Mouse (Mus musculus): ENCODE results near the gene Cep295nl. TPM values are rescaled to one million over a fixed set of nuclear protein-coding genes. Genes with fewer than 3 reads are reported as not detected.

The Cep295nl gene
- polyA plus RNA-seq, 1 experiment from 2014 or later: 0.12 TPM

- H3K9me3 ChIP-seq (ENCODE audit: control insufficient read depth): no peaks in the 10 kb centered on the region
- no peak overlapping the region for H3K4me2 ChIP-seq (replicated peaks; ENCODE audit: low read depth)
- ATAC-seq: no peak
- no peak for TF ChIP-seq CTCF (IDR thresholded peaks at IDR 0.05; ENCODE audit: low read depth)
- no peak overlapping the region for H3K4me3 ChIP-seq (ENCODE audit: low read depth, low read length)
- H3K4me1 ChIP-seq (replicated peaks; ENCODE audit: control insufficient read depth, insufficient read depth, low read length): peaks cover 5% of the 10 kb centered on the region; the same call in 1 of the 2 replicates
- H3K27me3 ChIP-seq (replicated peaks; ENCODE audit: control insufficient read depth, insufficient read depth, low read length): no peaks in the 10 kb centered on the region
- no peak overlapping the region for H3K9ac ChIP-seq (ENCODE audit: low read depth, low read length)
- no peak overlapping the region for H3K27ac ChIP-seq (ENCODE audit: low read depth, low read length)
- H3K36me3 ChIP-seq (ENCODE audit: control insufficient read depth, insufficient read depth): no peaks in the 10 kb centered on the region
- WGBS: 56% methylated on average over 4 of the region's 4 CpGs
Measured at GRCm38 (mm10) chr11:118345693-118346092, 3.4 kb upstream of the Cep295nl start.

GRCm38 (mm10) chr11:118343629-118344028 is 1.3 kb upstream of the Cep295nl start:
- no peaks in the 10 kb centered on the region for H3K27me3 ChIP-seq (replicated peaks; ENCODE audit: control insufficient read depth, insufficient read depth, low read length)
- no peak for ATAC-seq
- H3K4me1 ChIP-seq (replicated peaks; ENCODE audit: control insufficient read depth, insufficient read depth, low read length): peaks cover 4% of the 10 kb centered on the region; the same call in 1 of the 2 replicates
- H3K9ac ChIP-seq (ENCODE audit: low read depth, low read length): no peak overlapping the region
- 71% methylated on average over 2 of the region's 2 CpGs for WGBS
- H3K9me3 ChIP-seq (ENCODE audit: control insufficient read depth): no peaks in the 10 kb centered on the region
- H3K27ac ChIP-seq (ENCODE audit: low read depth, low read length): no peak overlapping the region
- no peak overlapping the region for H3K4me2 ChIP-seq (replicated peaks; ENCODE audit: low read depth)
- TF ChIP-seq CTCF (IDR thresholded peaks at IDR 0.05; ENCODE audit: low read depth): no peak
- H3K4me3 ChIP-seq (ENCODE audit: low read depth, low read length): no peak overlapping the region
- no peaks in the 10 kb centered on the region for H3K36me3 ChIP-seq (ENCODE audit: control insufficient read depth, insufficient read depth)

GRCm38 (mm10) chr11:118337491-118338168 is 4.7 kb downstream of the Cep295nl start:
- no peak for ATAC-seq
- Histone ChIP-seq H3K4me2 (replicated peaks; ENCODE audit: low read depth) (no peak overlapping the region), H3K4me1 (replicated peaks; ENCODE audit: control insufficient read depth, insufficient read depth, low read length) (no peaks in the 10 kb centered on the region), H3K4me3 (ENCODE audit: low read depth, low read length) (no peak overlapping the region), H3K36me3 (ENCODE audit: control insufficient read depth, insufficient read depth) (no peaks in the 10 kb centered on the region), H3K27ac (ENCODE audit: low read depth, low read length) (no peak overlapping the region), H3K27me3 (replicated peaks; ENCODE audit: control insufficient read depth, insufficient read depth, low read length) (no peaks in the 10 kb centered on the region), H3K9me3 (ENCODE audit: control insufficient read depth) (no peaks in the 10 kb centered on the region), H3K9ac (ENCODE audit: low read depth, low read length) (no peak overlapping the region)
- 60% methylated on average over 8 of the region's 8 CpGs for WGBS
- no peak for TF ChIP-seq CTCF (IDR thresholded peaks at IDR 0.05; ENCODE audit: low read depth)

GRCm38 (mm10) chr11:118333431-118333830 is 8.9 kb downstream of the Cep295nl start:
- no peaks in the 10 kb centered on the region for H3K36me3 ChIP-seq (ENCODE audit: control insufficient read depth, insufficient read depth)
- ATAC-seq: no peak
- no peaks in the 10 kb centered on the region for H3K4me1 ChIP-seq (replicated peaks; ENCODE audit: control insufficient read depth, insufficient read depth, low read length)
- no peaks in the 10 kb centered on the region for H3K9me3 ChIP-seq (ENCODE audit: control insufficient read depth)
- H3K4me2 ChIP-seq (replicated peaks; ENCODE audit: low read depth): no peak overlapping the region
- H3K27ac ChIP-seq (ENCODE audit: low read depth, low read length): no peak overlapping the region
- 86% methylated on average over 17 of the region's 17 CpGs for WGBS
- H3K4me3 ChIP-seq (ENCODE audit: low read depth, low read length): no peak overlapping the region
- H3K9ac ChIP-seq (ENCODE audit: low read depth, low read length): no peak overlapping the region
- no peaks in the 10 kb centered on the region for H3K27me3 ChIP-seq (replicated peaks; ENCODE audit: control insufficient read depth, insufficient read depth, low read length)
- TF ChIP-seq CTCF (IDR thresholded peaks at IDR 0.05; ENCODE audit: low read depth): no peak

GRCm38 (mm10) chr11:118332376-118332775 is 9.9 kb downstream of the Cep295nl start:
- TF ChIP-seq CTCF (IDR thresholded peaks at IDR 0.05; ENCODE audit: low read depth): no peak

GRCm38 (mm10) chr11:118330777-118331176 is 11.5 kb downstream of the Cep295nl start:
- H3K36me3 ChIP-seq (ENCODE audit: control insufficient read depth, insufficient read depth): no peaks in the 10 kb centered on the region
- no peak for ATAC-seq
- TF ChIP-seq CTCF (IDR thresholded peaks at IDR 0.05; ENCODE audit: low read depth): no peak
- H3K9ac ChIP-seq (ENCODE audit: low read depth, low read length): no peak overlapping the region
- WGBS: 96% methylated on average over 16 of the region's 16 CpGs
- H3K27me3 ChIP-seq (replicated peaks; ENCODE audit: control insufficient read depth, insufficient read depth, low read length): no peaks in the 10 kb centered on the region
- no peak overlapping the region for H3K27ac ChIP-seq (ENCODE audit: low read depth, low read length)
- no peaks in the 10 kb centered on the region for H3K9me3 ChIP-seq (ENCODE audit: control insufficient read depth)
- no peak overlapping the region for H3K4me2 ChIP-seq (replicated peaks; ENCODE audit: low read depth)
- H3K4me3 ChIP-seq (ENCODE audit: low read depth, low read length): no peak overlapping the region
- H3K4me1 ChIP-seq (replicated peaks; ENCODE audit: control insufficient read depth, insufficient read depth, low read length): no peaks in the 10 kb centered on the region

More at GRCm38 (mm10) chr11:118332376-118332775, 9.9 kb downstream of the Cep295nl start:
- no peak overlapping the region for H3K27ac ChIP-seq (ENCODE audit: low read depth, low read length)
- H3K4me3 ChIP-seq (ENCODE audit: low read depth, low read length): no peak overlapping the region
- H3K9ac ChIP-seq (ENCODE audit: low read depth, low read length): no peak overlapping the region
- H3K4me2 ChIP-seq (replicated peaks; ENCODE audit: low read depth): no peak overlapping the region
- no peaks in the 10 kb centered on the region for H3K4me1 ChIP-seq (replicated peaks; ENCODE audit: control insufficient read depth, insufficient read depth, low read length)
- WGBS: 80% methylated on average over 11 of the region's 11 CpGs
- H3K36me3 ChIP-seq (ENCODE audit: control insufficient read depth, insufficient read depth): no peaks in the 10 kb centered on the region
- H3K9me3 ChIP-seq (ENCODE audit: control insufficient read depth): no peaks in the 10 kb centered on the region
- ATAC-seq: no peak
- H3K27me3 ChIP-seq (replicated peaks; ENCODE audit: control insufficient read depth, insufficient read depth, low read length): no peaks in the 10 kb centered on the region
